Mouse (Mus musculus): ENCODE measurements around the gene Slc28a1.

DNA sequence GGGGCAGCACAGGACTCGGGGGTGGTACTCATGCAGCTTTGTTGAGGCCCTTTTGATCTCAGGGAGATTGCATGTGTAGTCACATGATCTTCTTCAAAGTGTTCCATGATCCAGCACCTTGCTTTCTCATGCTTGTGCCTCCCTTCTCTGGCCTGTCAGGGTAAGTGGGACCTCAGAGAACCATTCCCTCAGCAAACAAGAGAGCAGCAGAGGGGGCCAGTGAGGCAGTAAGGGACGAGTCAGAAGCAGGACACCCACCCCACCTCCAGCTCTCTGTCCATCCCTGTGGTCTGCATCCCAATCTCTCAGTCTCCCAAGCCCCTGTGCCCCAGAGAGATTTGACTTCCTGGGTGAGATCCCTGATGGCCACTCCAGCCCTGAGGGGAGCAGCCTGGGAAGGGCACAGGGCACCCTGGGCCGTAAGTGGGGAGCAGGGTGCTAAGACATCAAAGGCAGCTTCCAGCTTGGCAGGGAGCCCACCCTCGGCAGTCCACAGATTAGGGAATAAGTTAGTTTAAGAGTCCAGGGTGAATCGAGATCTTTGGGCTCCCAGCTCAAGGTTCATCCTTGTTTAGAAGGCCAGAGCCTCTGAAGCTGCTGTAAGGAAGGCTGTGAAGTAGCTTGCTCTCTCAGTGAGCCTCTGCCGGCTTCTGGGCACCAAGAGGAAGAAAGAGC lies 1.8 kb upstream of the Slc28a1 start:
- TF ChIP-seq POLR2A (IDR thresholded peaks at IDR 0.05; ENCODE audit: insufficient read depth, low read depth, low read length) = no peak
- TF ChIP-seq CTCF (IDR thresholded peaks at IDR 0.05; ENCODE audit: insufficient read depth, low read depth, low read length) = no peak
